Mouse (Mus musculus) common myeloid progenitor, adult 5-6 weeks (primary cell): ENCODE measurements at regions not wholly inside any gene's neighbourhood (a gene's known extent, or its start where the extent isn't known, plus 50 kb on each side); places are given as distances from the start of the nearest gene placed in this dataset.

Experiments used
- ATAC-seq: replicated peaks from 2 replicates; pipeline ENCODE4 v1.8.0; 2016; ENCODE audit warnings: low read depth, mild to moderate bottlenecking, moderate TSS enrichment, inconsistent platforms; ENCODE audit not compliant: poor library complexity, severe bottlenecking

GRCm38 (mm10) chr3:19747361-19747760 lies 118.9 kb upstream of the 1700064H15Rik start:
- no peak for ATAC-seq

- ATAC-seq = no peak
Measured at GRCm38 (mm10) chr3:19751946-19752345, 123.5 kb upstream of the 1700064H15Rik start.

- ATAC-seq = no peak
Measured at GRCm38 (mm10) chr3:19754011-19754410, 125.5 kb upstream of the 1700064H15Rik start.

- no peak for ATAC-seq
Measured at GRCm38 (mm10) chr3:19754636-19755035, 126.2 kb upstream of the 1700064H15Rik start.

GRCm38 (mm10) chr3:19755136-19755535 lies 126.7 kb upstream of the 1700064H15Rik start:
- ATAC-seq = no peak

GRCm38 (mm10) chr3:19798543-19799106 lies 158.2 kb upstream of the Cp start:
- no peak for ATAC-seq

GRCm38 (mm10) chr3:19810034-19810433 lies 146.8 kb upstream of the Cp start:
- ATAC-seq = no peak

- no peak for ATAC-seq
Measured at GRCm38 (mm10) chr3:19824904-19825303, 131.9 kb upstream of the Cp start.

GRCm38 (mm10) chr3:19828518-19829246 lies 128.2 kb upstream of the Cp start:
- ATAC-seq = no peak

- ATAC-seq = peak; percentile 50; the same call in 1 of the 2 replicates
Measured at GRCm38 (mm10) chr3:19829752-19830151, 127.1 kb upstream of the Cp start.

- no peak for ATAC-seq
Measured at GRCm38 (mm10) chr3:19848031-19848735, 108.7 kb upstream of the Cp start.

GRCm38 (mm10) chr3:19848736-19849269 lies 108.1 kb upstream of the Cp start:
- no peak for ATAC-seq

GRCm38 (mm10) chr3:19882623-19883022 lies 74.2 kb upstream of the Cp start:
- ATAC-seq = no peak

- no peak for ATAC-seq
Measured at GRCm38 (mm10) chr3:19888405-19888804, 68.4 kb upstream of the Cp start.

GRCm38 (mm10) chr3:19894258-19894629 lies 62.6 kb upstream of the Cp start:
- ATAC-seq = peak; percentile 38

- peak; percentile 98 for ATAC-seq
Measured at GRCm38 (mm10) chr3:19894630-19895578, 62.0 kb upstream of the Cp start.

- no peak for ATAC-seq
Measured at GRCm38 (mm10) chr3:19895755-19896154, 61.1 kb upstream of the Cp start.

GRCm38 (mm10) chr3:19897140-19897539 lies 59.7 kb upstream of the Cp start:
- no peak for ATAC-seq

GRCm38 (mm10) chr3:19902226-19902625 lies 54.6 kb upstream of the Cp start:
- no peak for ATAC-seq
